Mouse (Mus musculus) CD4-positive, CD25-positive, alpha-beta regulatory T cell, adult 2 months (primary cell): ENCODE measurements around the gene Arl6ip1.

Experiments
- DNase-seq: peaks from one replicate; pipeline ENCODE4 v3.0.0-alpha.2; 2012; ENCODE audit warnings: low read depth, low spot score

Arl6ip1 gene

GRCm38 (mm10) chr7:118116787-118117538, 12.5 kb downstream of the Arl6ip1 start:
- no peak for DNase-seq

- peak; percentile 98 for DNase-seq
Measured at GRCm38 (mm10) chr7:118115877-118116568, 13.4 kb downstream of the Arl6ip1 start, which contains the start of gene Rps15a. Rps15a (minus strand) TSS chr7:118116188.

- DNase-seq = no peak
Measured at GRCm38 (mm10) chr7:118115533-118115876, 14.0 kb downstream of the Arl6ip1 start.

- DNase-seq = peak; percentile 38
Measured at GRCm38 (mm10) chr7:118113541-118114297, 15.7 kb downstream of the Arl6ip1 start.

- no peak for DNase-seq
Measured at GRCm38 (mm10) chr7:118111128-118111527, 18.3 kb downstream of the Arl6ip1 start.

GRCm38 (mm10) chr7:118107671-118108070, 21.8 kb downstream of the Arl6ip1 start:
- DNase-seq = no peak

- DNase-seq = no peak
Measured at GRCm38 (mm10) chr7:118104458-118105052, 24.9 kb downstream of the Arl6ip1 start.

GRCm38 (mm10) chr7:118103462-118104379, 25.7 kb downstream of the Arl6ip1 start:
- DNase-seq = no peak

GRCm38 (mm10) chr7:118102678-118103461, 26.6 kb downstream of the Arl6ip1 start:
- DNase-seq = no peak

- DNase-seq = peak; percentile 80
Measured at GRCm38 (mm10) chr7:118102231-118102630, 27.2 kb downstream of the Arl6ip1 start.

- DNase-seq = no peak
Measured at GRCm38 (mm10) chr7:118097615-118098014, 31.8 kb downstream of the Arl6ip1 start.

GRCm38 (mm10) chr7:118079987-118080386, 49.5 kb downstream of the Arl6ip1 start:
- DNase-seq = peak; percentile 53

GRCm38 (mm10) chr7:118079097-118079496, 50.4 kb downstream of the Arl6ip1 start:
- peak; percentile 35 for DNase-seq
